Mouse (Mus musculus) myocyte (in vitro differentiated cells): Measurements from ENCODE around the gene Macrod2.

Source experiments
- MAX ChIP-seq: IDR thresholded peaks from one replicate; pipeline ENCODE4 v1.6.1; 2011; ENCODE audit warnings: low read depth, mild to moderate bottlenecking, control low read depth
- MYOD1 ChIP-seq, 3 experiments: IDR thresholded peaks; one replicate each; pipeline ENCODE4 v1.6.1; 2011; ENCODE audit warnings: control low read depth in 2 of 3, low read depth in 2 of 3, mild to moderate bottlenecking in 2 of 3, moderate library complexity in 1 of 3; ENCODE audit not compliant: insufficient read length in 2 of 3, control insufficient read depth in 1 of 3
- POLR2A ChIP-seq: IDR thresholded peaks from one replicate; pipeline ENCODE4 v1.6.1; 2011; ENCODE audit warnings: low read depth, mild to moderate bottlenecking, control low read depth, moderate library complexity; ENCODE audit not compliant: insufficient read length
- POLR2AphosphoS2 ChIP-seq: IDR thresholded peaks from one replicate; pipeline ENCODE4 v1.6.1; 2011; ENCODE audit warnings: low read depth, control low read depth; ENCODE audit not compliant: insufficient read length
- TCF12 ChIP-seq: IDR thresholded peaks from one replicate; pipeline ENCODE4 v1.6.1; 2011; ENCODE audit warnings: mild to moderate bottlenecking, control low read depth; ENCODE audit not compliant: poor library complexity, insufficient read depth, severe bottlenecking

DNA sequence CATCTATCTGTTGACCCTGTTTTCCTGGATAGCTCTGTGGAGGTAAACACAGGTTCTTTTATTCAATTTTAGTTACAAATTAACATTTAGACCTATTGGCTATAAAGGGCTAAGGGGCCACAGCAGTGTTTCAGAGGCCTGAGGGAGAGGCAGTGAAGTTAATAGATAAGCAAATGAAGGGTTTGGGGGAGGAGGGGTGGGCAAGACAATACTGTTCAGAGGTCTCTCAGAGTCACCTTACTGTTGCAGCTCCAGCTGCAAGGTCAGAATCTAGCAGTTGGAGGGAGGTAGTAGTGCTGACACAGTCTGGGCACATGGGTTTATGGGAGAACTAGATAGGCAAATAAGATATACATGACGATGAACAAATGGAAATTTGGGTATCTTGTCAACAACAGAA, 1156.6 kb downstream of the Macrod2 start:
- no peak for TF ChIP-seq POLR2AphosphoS2
- TF ChIP-seq MAX = no peak
- no peak for TF ChIP-seq POLR2A
- TF ChIP-seq TCF12 = no peak
- TF ChIP-seq MYOD1 (IDR thresholded peaks at IDR 0.05; ENCODE audit: control insufficient read depth in 1 of 3, insufficient read length in 2 of 3, low read depth in 2 of 3) = no peak
